Mouse (Mus musculus): ENCODE data around the gene 1500011B03Rik.

The 1500011B03Rik gene

GRCm38 (mm10) chr5:114783405-114784163 lies 39.7 kb downstream of the 1500011B03Rik start:
- no peak for DNase-seq (ENCODE audit: low read depth)

GRCm38 (mm10) chr5:114782991-114783390 lies 40.3 kb downstream of the 1500011B03Rik start:
- no peak for DNase-seq (ENCODE audit: low read depth)

- DNase-seq (ENCODE audit: low read depth): no peak
Observed at GRCm38 (mm10) chr5:114780912-114781311, 42.4 kb downstream of the 1500011B03Rik start.

GRCm38 (mm10) chr5:114779956-114780489 lies 43.2 kb downstream of the 1500011B03Rik start:
- DNase-seq (ENCODE audit: low read depth): no peak

GRCm38 (mm10) chr5:114776174-114776573 lies 47.1 kb downstream of the 1500011B03Rik start:
- DNase-seq (ENCODE audit: low read depth): no peak

GRCm38 (mm10) chr5:114775056-114775979 lies 48.0 kb downstream of the 1500011B03Rik start, which contains the start of gene Git2:
Gene Git2 (minus strand): TSS chr5:114775517.
- peak; percentile 64 for DNase-seq (ENCODE audit: low read depth)

- DNase-seq (ENCODE audit: low read depth): peak; percentile 95
Observed at GRCm38 (mm10) chr5:114774403-114775051, 48.7 kb downstream of the 1500011B03Rik start, which contains the start of gene Ankrd13a. Gene Ankrd13a (plus strand): TSS chr5:114774677.

GRCm38 (mm10) chr5:114773780-114774179 lies 49.5 kb downstream of the 1500011B03Rik start:
- no peak for DNase-seq (ENCODE audit: low read depth)

- peak; percentile 98 for DNase-seq (ENCODE audit: low read depth)
Observed at GRCm38 (mm10) chr5:114773211-114773710, 50.0 kb downstream of the 1500011B03Rik start.

GRCm38 (mm10) chr5:114772456-114773203 lies 50.6 kb downstream of the 1500011B03Rik start:
- DNase-seq (ENCODE audit: low read depth): peak; percentile 61

- no peak for DNase-seq (ENCODE audit: low read depth)
Observed at GRCm38 (mm10) chr5:114771796-114772195, 51.5 kb downstream of the 1500011B03Rik start.

- DNase-seq (ENCODE audit: low read depth): no peak
Observed at GRCm38 (mm10) chr5:114769786-114770185, 53.5 kb downstream of the 1500011B03Rik start.

GRCm38 (mm10) chr5:114767185-114767584 lies 56.1 kb downstream of the 1500011B03Rik start:
- no peak for DNase-seq (ENCODE audit: low read depth)

GRCm38 (mm10) chr5:114766686-114767085 lies 56.6 kb downstream of the 1500011B03Rik start:
- DNase-seq (ENCODE audit: low read depth): no peak

- DNase-seq (ENCODE audit: low read depth): peak; percentile 42
Observed at GRCm38 (mm10) chr5:114764812-114765735, 58.2 kb downstream of the 1500011B03Rik start.

GRCm38 (mm10) chr5:114761980-114762379 lies 61.3 kb downstream of the 1500011B03Rik start:
- DNase-seq (ENCODE audit: low read depth): peak; percentile 60

GRCm38 (mm10) chr5:114759536-114760090 lies 63.7 kb downstream of the 1500011B03Rik start:
- peak; percentile 76 for DNase-seq (ENCODE audit: low read depth)
